Mouse (Mus musculus) C2C12 (cell line): ENCODE data around the gene Pfkl. TPM values are rescaled to one million over a fixed set of nuclear protein-coding genes. Genes with fewer than 3 reads are reported as not detected.
"Not testable (repeated sequence)": the region's sequence is repeated elsewhere in the genome, so short reads cannot be mapped to it uniquely, and the experiment has no call there.

ENCODE experiments used
- H3K27me3 ChIP-seq: one replicate; pipeline ENCODE4 v1.6.1; 2011; ENCODE audit not compliant: control insufficient read depth, insufficient read depth, insufficient read length
- H3K36me3 ChIP-seq: one replicate; pipeline ENCODE4 v1.6.1; 2011; ENCODE audit not compliant: control insufficient read depth, insufficient read depth
- H3K4me3 ChIP-seq: one replicate; pipeline ENCODE4 v1.5.1; 2011; ENCODE audit warnings: mild to moderate bottlenecking, control low read depth; ENCODE audit not compliant: poor library complexity, insufficient read depth, severe bottlenecking
- H3K79me2 ChIP-seq: one replicate; pipeline ENCODE4 v1.6.1; 2011; ENCODE audit not compliant: control insufficient read depth, insufficient read depth
- H3K79me3 ChIP-seq: one replicate; pipeline ENCODE4 v1.6.1; 2011; ENCODE audit warnings: low read depth, control low read depth
- H3ac ChIP-seq: one replicate; pipeline ENCODE3; 2011; ENCODE audit warnings: low read depth; ENCODE audit not compliant: control insufficient read depth, insufficient read length
- CEBPB ChIP-seq: IDR thresholded peaks from one replicate; pipeline ENCODE4 v1.6.1; 2011; ENCODE audit warnings: low read depth, mild to moderate bottlenecking, control low read depth, moderate library complexity
- CTCF ChIP-seq: IDR thresholded peaks from one replicate; pipeline ENCODE4 v1.5.1; 2011; ENCODE audit not compliant: control insufficient read depth, insufficient read depth, insufficient read length
- FOSL1 ChIP-seq: IDR thresholded peaks from one replicate; pipeline ENCODE4 v1.8.0; 2011; ENCODE audit warnings: mild to moderate bottlenecking, low read length; ENCODE audit not compliant: poor library complexity, insufficient read depth, severe bottlenecking
- MAX ChIP-seq: IDR thresholded peaks from one replicate; pipeline ENCODE4 v1.6.1; 2011; ENCODE audit warnings: mild to moderate bottlenecking, control low read depth
- MYOD1 ChIP-seq: IDR thresholded peaks from one replicate; pipeline ENCODE4 v1.6.1; 2011; ENCODE audit warnings: low read depth; ENCODE audit not compliant: control insufficient read depth, insufficient read length
- MYOG ChIP-seq: IDR thresholded peaks from one replicate; pipeline ENCODE4 v1.6.1; 2011; ENCODE audit not compliant: control insufficient read depth, insufficient read length; ENCODE audit errors: extremely low read depth
- USF1 ChIP-seq: IDR thresholded peaks from one replicate; pipeline ENCODE4 v1.6.1; 2011; ENCODE audit warnings: low read depth, mild to moderate bottlenecking, control low read depth, moderate library complexity
- polyA plus RNA-seq: library from polyadenylated mRNA; unstranded; fragments of >200 nt; fragmentation: generic; extraction: Trizol; gene quantifications from one replicate; pipeline ENCODE4 v1.2.1, GENCODE M21; 2012; ENCODE audit warnings: missing spikeins

Gene Pfkl
- polyA plus RNA-seq, 1 experiment: 45.2 TPM

GRCm38 (mm10) chr10:77969973-77970325 is 39.9 kb downstream of the Pfkl start:
- Histone ChIP-seq H3K79me2 (no peaks in the 10 kb centered on the region), H3K4me3 (no peak overlapping the region), H3K27me3 (peaks cover 38% of the 10 kb centered on the region), H3K36me3 (no peaks in the 10 kb centered on the region), H3ac (no peak overlapping the region), H3K79me3 (no peaks in the 10 kb centered on the region)
- TF ChIP-seq CEBPB (no peak), FOSL1 (no peak), USF1 (no peak), MYOG (no peak), MAX (no peak)

DNA sequence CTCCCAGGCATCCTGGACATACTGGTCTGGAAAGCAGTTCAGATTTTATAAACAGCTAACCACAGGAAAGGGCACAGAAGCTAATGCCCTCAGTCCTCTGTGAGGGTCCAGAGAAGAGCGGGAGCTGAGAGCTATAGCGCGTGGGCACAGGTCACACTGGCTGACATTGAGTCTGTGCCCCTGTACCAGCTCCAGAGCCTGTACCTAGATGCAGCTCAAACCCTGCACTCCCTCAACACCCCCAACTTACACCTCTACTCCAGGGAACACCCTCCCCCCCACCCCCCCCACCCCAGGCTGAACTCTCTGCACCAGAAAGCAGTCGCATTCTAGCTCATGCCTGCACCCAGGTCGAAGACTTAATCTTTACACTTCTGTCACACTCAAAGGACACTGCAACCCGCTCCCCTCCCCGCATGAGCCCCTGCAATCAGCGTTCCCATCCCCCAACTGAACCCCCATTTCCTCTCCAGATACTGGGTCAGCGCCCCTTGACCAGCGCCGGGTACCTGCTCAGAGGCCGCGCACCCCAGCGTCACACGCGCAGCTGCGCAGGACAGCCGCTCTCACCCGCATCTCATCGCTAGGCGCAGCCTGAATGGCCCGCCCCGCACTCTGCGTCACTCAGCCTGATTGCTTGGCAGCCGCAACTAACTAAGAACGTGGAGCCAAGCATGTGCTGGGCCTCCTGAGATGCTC is 40.5 kb downstream of the Pfkl start:
- H3ac ChIP-seq: no peak overlapping the region
- TF ChIP-seq CTCF: no peak
- no peak for TF ChIP-seq MYOG
- no peak for TF ChIP-seq USF1
- TF ChIP-seq CEBPB: no peak
- TF ChIP-seq MYOD1: no peak
- TF ChIP-seq FOSL1: no peak
- TF ChIP-seq MAX: no peak
- H3K36me3 ChIP-seq: no peaks in the 10 kb centered on the region
- peaks cover 38% of the 10 kb centered on the region for H3K27me3 ChIP-seq
- no peak overlapping the region for H3K4me3 ChIP-seq
- no peaks in the 10 kb centered on the region for H3K79me2 ChIP-seq
- no peaks in the 10 kb centered on the region for H3K79me3 ChIP-seq

DNA sequence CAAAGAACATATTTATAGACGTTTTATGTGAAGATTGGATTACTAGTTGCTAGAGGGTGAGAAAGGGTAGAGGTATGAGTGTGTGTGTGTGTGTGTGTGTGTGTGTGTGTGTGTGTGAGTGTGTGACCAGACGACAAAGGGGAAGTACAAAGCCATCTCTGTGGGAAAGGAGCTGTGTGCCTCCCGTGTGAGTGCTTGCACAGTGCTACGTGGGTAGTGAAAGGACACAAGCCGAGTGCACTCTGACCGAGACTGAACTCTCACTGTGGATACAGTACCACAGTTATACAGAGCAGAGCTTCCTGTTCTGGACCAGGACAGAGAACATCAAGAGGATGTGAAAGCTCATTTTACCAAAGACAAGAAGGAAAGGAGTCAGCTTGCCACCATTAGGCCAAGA is 45.9 kb downstream of the Pfkl start:
- TF ChIP-seq MAX (no peak), MYOG (no peak), CEBPB (no peak), USF1 (no peak), MYOD1 (no peak), CTCF (no peak), FOSL1 (no peak)
- Histone ChIP-seq H3K4me3 (no peak overlapping the region), H3K79me3 (no peaks in the 10 kb centered on the region)

GRCm38 (mm10) chr10:77962725-77963124 is 47.2 kb downstream of the Pfkl start:
- H3K36me3 ChIP-seq: no peaks in the 10 kb centered on the region
- H3K79me2 ChIP-seq: no peaks in the 10 kb centered on the region
- TF ChIP-seq MYOG (no peak), CEBPB (no peak), FOSL1 (no peak), CTCF (no peak), USF1 (no peak), MAX (no peak), MYOD1 (no peak)
- no peak overlapping the region for H3K4me3 ChIP-seq
- H3ac ChIP-seq: no peak overlapping the region
- H3K79me3 ChIP-seq: no peaks in the 10 kb centered on the region
- H3K27me3 ChIP-seq: peaks cover 7% of the 10 kb centered on the region

More for the DNA sequence above, 45.9 kb downstream of the Pfkl start:
- no peaks in the 10 kb centered on the region for H3K36me3 ChIP-seq
- H3K27me3 ChIP-seq: peaks cover 20% of the 10 kb centered on the region
- no peaks in the 10 kb centered on the region for H3K79me2 ChIP-seq
- no peak overlapping the region for H3ac ChIP-seq

- not testable (repeated sequence) for H3K36me3 ChIP-seq, H3ac ChIP-seq, H3K79me2 ChIP-seq, H3K4me3 ChIP-seq, H3K79me3 ChIP-seq
- H3K27me3 ChIP-seq: peaks cover 11% of the 10 kb centered on the region
These were observed 59.4 kb downstream of the Pfkl start for GRCm38 (mm10) chr10:77950468-77950867.

DNA sequence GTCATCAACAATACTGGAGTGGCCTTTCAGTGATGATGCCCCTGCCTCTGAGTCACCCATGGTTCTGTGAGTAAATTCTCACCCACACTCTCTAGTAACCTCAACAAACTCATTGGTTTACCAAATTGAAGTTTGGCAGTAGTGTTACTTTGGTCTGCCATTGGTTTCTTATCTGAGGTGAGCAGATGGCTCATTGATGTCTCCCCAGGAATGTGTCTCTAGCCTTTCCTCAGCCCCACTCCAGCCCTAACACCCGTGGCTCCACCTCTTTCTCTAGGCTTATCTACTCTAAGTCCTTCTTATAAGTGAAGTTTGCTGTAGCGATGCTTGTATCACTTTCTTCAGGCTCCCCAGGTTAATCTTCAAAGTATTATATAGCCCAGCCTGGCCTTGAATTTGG is 70.2 kb downstream of the Pfkl start:
- Histone ChIP-seq H3K79me2 (no peaks in the 10 kb centered on the region), H3ac (no peak overlapping the region), H3K79me3 (no peaks in the 10 kb centered on the region), H3K27me3 (peaks cover 16% of the 10 kb centered on the region), H3K36me3 (no peaks in the 10 kb centered on the region), H3K4me3 (no peak overlapping the region)
- TF ChIP-seq MAX (no peak), MYOD1 (no peak), CTCF (no peak), CEBPB (no peak), FOSL1 (no peak), MYOG (no peak), USF1 (no peak)

Other genes starting within 250 kb of the Pfkl start
- not detected for gene Gm3238, start 238.8 kb downstream of the Pfkl start, polyA plus RNA-seq
- not detected for gene Gm7138, start 233.1 kb downstream of the Pfkl start, polyA plus RNA-seq
- not detected for gene Gm3250, start 227.5 kb downstream of the Pfkl start, polyA plus RNA-seq
- gene Gm7137, start 221.9 kb downstream of the Pfkl start, polyA plus RNA-seq: not detected
- gene Gm9639, start 215.0 kb downstream of the Pfkl start, polyA plus RNA-seq: not detected
- gene Gm19668, start 210.9 kb downstream of the Pfkl start, polyA plus RNA-seq: not detected
- gene Gm9507, start 198.2 kb downstream of the Pfkl start, polyA plus RNA-seq: not detected
- gene Gm2696, start 195.4 kb downstream of the Pfkl start, polyA plus RNA-seq: not detected
- not detected for gene Krtap10-4, start 183.0 kb downstream of the Pfkl start, polyA plus RNA-seq
- not detected for gene Krtap10-10, start 174.1 kb downstream of the Pfkl start, polyA plus RNA-seq
- gene Gm36176, start 163.3 kb downstream of the Pfkl start, polyA plus RNA-seq: not detected
- gene Gm10318, start 157.2 kb downstream of the Pfkl start, polyA plus RNA-seq: not detected
- not detected for gene Gm3285, start 148.1 kb downstream of the Pfkl start, polyA plus RNA-seq
- 0.01 TPM for gene Lrrc3, start 107.5 kb downstream of the Pfkl start, polyA plus RNA-seq
- 0.02 TPM for gene Trpm2, start 39.5 kb downstream of the Pfkl start, polyA plus RNA-seq
- 14.6 TPM for gene 1810043G02Rik, start 31.6 kb downstream of the Pfkl start, polyA plus RNA-seq
- not detected for gene Dnmt3l, start 31.9 kb upstream of the Pfkl start, polyA plus RNA-seq
- gene Aire, start 33.5 kb upstream of the Pfkl start, polyA plus RNA-seq: not detected
- gene Icosl, start 59.2 kb upstream of the Pfkl start, polyA plus RNA-seq: 0.06 TPM
- 38.0 TPM for gene D10Jhu81e, start 159.7 kb upstream of the Pfkl start, polyA plus RNA-seq
- 32.4 TPM for gene Pwp2, start 175.1 kb upstream of the Pfkl start, polyA plus RNA-seq
- 18.2 TPM for gene Trappc10, start 234.6 kb upstream of the Pfkl start, polyA plus RNA-seq